Mouse (Mus musculus): Measurements from ENCODE around the gene Plk3.

GRCm38 (mm10) chr4:117138295-117139216, 4.8 kb upstream of the Plk3 start:
- TF ChIP-seq POLR2A (IDR thresholded peaks at IDR 0.05; ENCODE audit: borderline replicate concordance, extremely low read depth, low read depth, low read length) (no peak), CTCF (IDR thresholded peaks at IDR 0.05; ENCODE audit: insufficient read depth, low read length) (no peak)
